Mouse (Mus musculus): ENCODE measurements at regions not wholly inside any gene's neighbourhood (a gene's known extent, or its start where the extent isn't known, plus 50 kb on each side); places are given as distances from the start of the nearest gene placed in this dataset.

- DNase-seq (ENCODE audit: low spot score) = peak; percentile 54
- WGBS = 63% methylated on average over 13 of the region's 13 CpGs
Measured at GRCm38 (mm10) chr2:92523321-92523895, 63.1 kb upstream of the Slc35c1 start.

GRCm38 (mm10) chr2:92521527-92521926, 61.2 kb upstream of the Slc35c1 start:
- no peak for DNase-seq (ENCODE audit: low spot score)

More at GRCm38 (mm10) chr2:92523321-92523895, 63.1 kb upstream of the Slc35c1 start:
- H3K36me3 ChIP-seq = no peaks in the 10 kb centered on the region
- peaks cover 9% of the 10 kb centered on the region for H3K4me1 ChIP-seq
- no peak overlapping the region for H3K4me3 ChIP-seq
- no peaks in the 10 kb centered on the region for H3K9me3 ChIP-seq
- peaks cover 11% of the 10 kb centered on the region; the same call in 1 of the 2 replicates for H3K27me3 ChIP-seq (ENCODE audit: insufficient read depth, poor library complexity, severe bottlenecking)
- no peak overlapping the region for H3K27ac ChIP-seq

GRCm38 (mm10) chr2:92519396-92519795, 59.1 kb upstream of the Slc35c1 start:
- peak; percentile 46 for DNase-seq (ENCODE audit: low spot score)

More at GRCm38 (mm10) chr2:92521527-92521926, 61.2 kb upstream of the Slc35c1 start:
- peaks cover 9% of the 10 kb centered on the region for H3K4me1 ChIP-seq
- no peaks in the 10 kb centered on the region for H3K36me3 ChIP-seq
- H3K27me3 ChIP-seq (ENCODE audit: insufficient read depth, poor library complexity, severe bottlenecking) = peaks cover 7% of the 10 kb centered on the region; the same call in 1 of the 2 replicates
- H3K9me3 ChIP-seq = no peaks in the 10 kb centered on the region
- H3K27ac ChIP-seq = no peak overlapping the region
- H3K4me3 ChIP-seq = no peak overlapping the region
- 80% methylated on average over 8 of the region's 8 CpGs for WGBS

GRCm38 (mm10) chr2:92518891-92519290, 58.6 kb upstream of the Slc35c1 start:
- WGBS = 73% methylated on average over 8 of the region's 8 CpGs
- Histone ChIP-seq H3K27me3 (ENCODE audit: insufficient read depth, poor library complexity, severe bottlenecking) (no peaks in the 10 kb centered on the region), H3K9me3 (no peaks in the 10 kb centered on the region), H3K4me1 (no peaks in the 10 kb centered on the region), H3K36me3 (no peaks in the 10 kb centered on the region), H3K4me3 (no peak overlapping the region), H3K27ac (no peak overlapping the region)
- peak; percentile 59 for DNase-seq (ENCODE audit: low spot score)

More at GRCm38 (mm10) chr2:92519396-92519795, 59.1 kb upstream of the Slc35c1 start:
- Histone ChIP-seq H3K36me3 (no peaks in the 10 kb centered on the region), H3K27me3 (ENCODE audit: insufficient read depth, poor library complexity, severe bottlenecking) (no peaks in the 10 kb centered on the region), H3K9me3 (no peaks in the 10 kb centered on the region), H3K27ac (no peak overlapping the region), H3K4me1 (no peaks in the 10 kb centered on the region), H3K4me3 (no peak overlapping the region)
- WGBS = 82% methylated on average over 8 of the region's 8 CpGs

GRCm38 (mm10) chr2:92514961-92515360, 54.6 kb upstream of the Slc35c1 start:
- H3K9me3 ChIP-seq = no peaks in the 10 kb centered on the region
- H3K27me3 ChIP-seq (ENCODE audit: insufficient read depth, poor library complexity, severe bottlenecking) = no peaks in the 10 kb centered on the region
- H3K27ac ChIP-seq = no peak overlapping the region
- no peaks in the 10 kb centered on the region for H3K36me3 ChIP-seq
- H3K4me1 ChIP-seq = no peaks in the 10 kb centered on the region
- H3K4me3 ChIP-seq = no peak overlapping the region
- DNase-seq (ENCODE audit: low spot score) = peak; percentile 56
- 51% methylated on average over 6 of the region's 6 CpGs for WGBS

- Histone ChIP-seq H3K9me3 (no peaks in the 10 kb centered on the region), H3K27me3 (ENCODE audit: insufficient read depth, poor library complexity, severe bottlenecking) (no peaks in the 10 kb centered on the region), H3K36me3 (no peaks in the 10 kb centered on the region), H3K4me3 (no peak overlapping the region), H3K27ac (no peak overlapping the region), H3K4me1 (no peaks in the 10 kb centered on the region)
- DNase-seq (ENCODE audit: low spot score) = peak; percentile 73
- 69% methylated on average over 6 of the region's 6 CpGs for WGBS
Measured at GRCm38 (mm10) chr2:92511771-92512744, 51.7 kb upstream of the Slc35c1 start.

All from heart, embryonic 10.5 days (tissue).